Mouse (Mus musculus) CH12.LX (cell line): Measurements from ENCODE around the gene Fgfr2. TPM values are rescaled to one million over a fixed set of nuclear protein-coding genes. Genes with fewer than 3 reads are reported as not detected.
A peak's percentile ranks its signal among the peaks of the same experiment; 100 is the strongest.

Source experiments
- DNase-seq: peaks from one replicate; pipeline ENCODE4 v3.0.0-alpha.2; 2013; ENCODE audit errors: extremely low read depth
- H3K27ac ChIP-seq: 2 replicates; pipeline ENCODE4 v1.5.1; 2012; ENCODE audit warnings: low read depth, mild to moderate bottlenecking, control low read depth, moderate library complexity; ENCODE audit not compliant: insufficient read depth
- H3K27me3 ChIP-seq: replicated peaks from 2 replicates; pipeline ENCODE3; 2012; ENCODE audit warnings: inconsistent platforms
- H3K36me3 ChIP-seq, 2 experiments: replicated peaks in 1 of 2; 2 replicates each; pipeline versions ENCODE3 to v1.6.1; 2012; ENCODE audit warnings: inconsistent platforms in 1 of 2, low read length in 1 of 2, mild to moderate bottlenecking in 1 of 2, mixed read lengths in 1 of 2, moderate library complexity in 1 of 2; ENCODE audit not compliant: control insufficient read depth in 1 of 2, insufficient read depth in 1 of 2
- H3K4me1 ChIP-seq, 2 experiments: 2 replicates each; pipeline ENCODE4 v1.6.1; 2012; ENCODE audit warnings: inconsistent platforms in 1 of 2, moderate library complexity in 1 of 2; ENCODE audit not compliant: insufficient read depth in 2 of 2, control insufficient read depth in 1 of 2
- H3K4me2 ChIP-seq: 2 replicates; pipeline ENCODE4 v1.6.1; 2012; ENCODE audit warnings: low read depth, mild to moderate bottlenecking, control low read depth; ENCODE audit not compliant: poor library complexity, insufficient read depth, severe bottlenecking
- H3K4me3 ChIP-seq, 3 experiments: fragments of 150-350 bp in 1 of 3; sonication (generic) in 1 of 3; replicated peaks in 1 of 3; 2 replicates each; pipeline versions ENCODE3 to v1.5.1; 2011 to 2012; ENCODE audit warnings: low read depth in 2 of 3, low read length in 2 of 3, mild to moderate bottlenecking in 2 of 3, moderate library complexity in 2 of 3, control low read depth in 1 of 3, improper control_type of control experiment in 1 of 3, inconsistent platforms in 1 of 3, mixed read lengths in 1 of 3; ENCODE audit not compliant: poor library complexity in 1 of 3
- H3K79me2 ChIP-seq: replicated peaks from 2 replicates; pipeline ENCODE4 v1.6.1; 2012; ENCODE audit warnings: mild to moderate bottlenecking, moderate library complexity; ENCODE audit not compliant: control insufficient read depth, poor library complexity, insufficient read depth, severe bottlenecking; ENCODE audit errors: extremely low read depth
- H3K9ac ChIP-seq: 2 replicates; pipeline ENCODE4 v1.6.1; 2012; ENCODE audit warnings: low read depth, mild to moderate bottlenecking, control low read depth, moderate library complexity; ENCODE audit not compliant: insufficient read depth
- H3K9me3 ChIP-seq: replicated peaks from 2 replicates; pipeline ENCODE3; 2012; ENCODE audit warnings: low read length, inconsistent platforms, mixed read lengths
- BHLHE40 ChIP-seq: IDR thresholded peaks from 2 replicates; pipeline ENCODE4 v1.6.1; 2011; ENCODE audit warnings: mild to moderate bottlenecking, low read depth, low read length, improper control_type of control experiment
- CHD2 ChIP-seq: IDR thresholded peaks from 2 replicates; pipeline ENCODE4 v1.6.1; 2011; ENCODE audit warnings: low read length, improper control_type of control experiment
- CTCF ChIP-seq, 2 experiments: IDR thresholded peaks in 1 of 2; conservative IDR thresholded peaks in 1 of 2; 2 replicates each; pipeline ENCODE4 v1.5.1; 2011 to 2012; ENCODE audit warnings: low read depth in 2 of 2, low read length in 2 of 2, improper control_type of control experiment in 1 of 2, inconsistent platforms in 1 of 2, mild to moderate bottlenecking in 1 of 2, moderate library complexity in 1 of 2
- E2F4 ChIP-seq: IDR thresholded peaks from 2 replicates; pipeline ENCODE4 v1.6.1; 2011; ENCODE audit warnings: low read depth, low read length, improper control_type of control experiment; ENCODE audit not compliant: insufficient replicate concordance
- ELF1 ChIP-seq: IDR thresholded peaks from 2 replicates; pipeline ENCODE4 v1.6.1; 2014; ENCODE audit warnings: low read depth, mild to moderate bottlenecking, inconsistent platforms, low read length, improper control_type of control experiment
- EP300 ChIP-seq: IDR thresholded peaks from 2 replicates; pipeline ENCODE4 v1.6.1; 2011; ENCODE audit warnings: low read length, improper control_type of control experiment
- GABPA ChIP-seq: IDR thresholded peaks from 2 replicates; pipeline ENCODE4 v1.6.1; 2012; ENCODE audit warnings: low read depth, low read length, improper control_type of control experiment, inconsistent platforms; ENCODE audit not compliant: insufficient replicate concordance
- IRF4 ChIP-seq: IDR thresholded peaks from 2 replicates; pipeline ENCODE4 v1.6.1; 2014; ENCODE audit warnings: low read depth, mild to moderate bottlenecking, inconsistent platforms, low read length, improper control_type of control experiment
- KAT2A ChIP-seq: IDR thresholded peaks from 2 replicates; pipeline ENCODE4 v1.6.1; 2012; ENCODE audit warnings: low read length, improper control_type of control experiment, inconsistent platforms; ENCODE audit not compliant: insufficient replicate concordance
- MAX ChIP-seq: IDR thresholded peaks from 2 replicates; pipeline ENCODE4 v1.6.1; 2011; ENCODE audit warnings: low read length, improper control_type of control experiment
- MAZ ChIP-seq: IDR thresholded peaks from 2 replicates; pipeline ENCODE4 v1.6.1; 2012; ENCODE audit warnings: low read depth, mild to moderate bottlenecking, inconsistent platforms, low read length, improper control_type of control experiment, moderate library complexity
- MEF2A ChIP-seq: IDR thresholded peaks from 2 replicates; pipeline ENCODE4 v1.6.1; 2014; ENCODE audit warnings: low read depth, mild to moderate bottlenecking, inconsistent platforms, low read length, improper control_type of control experiment, borderline replicate concordance
- MXI1 ChIP-seq: IDR thresholded peaks from 2 replicates; pipeline ENCODE4 v1.6.1; 2011; ENCODE audit warnings: mild to moderate bottlenecking, low read depth, low read length, improper control_type of control experiment
- MYC ChIP-seq: IDR thresholded peaks from 2 replicates; pipeline ENCODE4 v1.6.1; 2011; ENCODE audit warnings: low read depth, mild to moderate bottlenecking, improper control_type of control experiment, low read length
- NRF1 ChIP-seq: IDR thresholded peaks from 2 replicates; pipeline ENCODE4 v1.6.1; 2014; ENCODE audit warnings: low read depth, mild to moderate bottlenecking, inconsistent platforms, low read length, improper control_type of control experiment, moderate library complexity
- POLR2A ChIP-seq: IDR thresholded peaks from 2 replicates; pipeline ENCODE4 v1.6.1; 2011; ENCODE audit warnings: low read depth, mild to moderate bottlenecking, improper control_type of control experiment, low read length
- POLR2AphosphoS2 ChIP-seq: IDR thresholded peaks from 2 replicates; pipeline ENCODE4 v1.6.1; 2011; ENCODE audit warnings: low read depth, low read length, improper control_type of control experiment
- RAD21 ChIP-seq: IDR thresholded peaks from 2 replicates; pipeline ENCODE4 v1.6.1; 2011; ENCODE audit warnings: low read depth, mild to moderate bottlenecking, low read length, improper control_type of control experiment, moderate library complexity
- RCOR1 ChIP-seq: conservative IDR thresholded peaks from 2 replicates; pipeline ENCODE4 v1.6.1; 2012; ENCODE audit warnings: low read depth, mild to moderate bottlenecking, inconsistent platforms, low read length, improper control_type of control experiment
- SIN3A ChIP-seq: IDR thresholded peaks from 2 replicates; pipeline ENCODE4 v1.6.1; 2012; ENCODE audit warnings: low read length, improper control_type of control experiment, inconsistent platforms
- TCF12 ChIP-seq: IDR thresholded peaks from 2 replicates; pipeline ENCODE4 v1.6.1; 2014; ENCODE audit warnings: low read depth, mild to moderate bottlenecking, inconsistent platforms, low read length, improper control_type of control experiment
- UBTF ChIP-seq: IDR thresholded peaks from 2 replicates; pipeline ENCODE4 v1.6.1; 2012; ENCODE audit warnings: low read depth, mild to moderate bottlenecking, inconsistent platforms, low read length, improper control_type of control experiment, moderate library complexity
- USF2 ChIP-seq: conservative IDR thresholded peaks from 2 replicates; pipeline ENCODE4 v1.6.1; 2011; ENCODE audit warnings: low read depth, low read length, improper control_type of control experiment
- ZKSCAN1 ChIP-seq: IDR thresholded peaks from 2 replicates; pipeline ENCODE4 v1.6.1; 2012; ENCODE audit warnings: low read depth, inconsistent platforms, low read length, improper control_type of control experiment, borderline replicate concordance
- ZMIZ1 ChIP-seq: IDR thresholded peaks from 2 replicates; pipeline ENCODE4 v1.6.1; 2012; ENCODE audit warnings: low read depth, mild to moderate bottlenecking, inconsistent platforms, low read length, improper control_type of control experiment
- ZNF384 ChIP-seq: IDR thresholded peaks from 2 replicates; pipeline ENCODE4 v1.6.1; 2012; ENCODE audit warnings: low read depth, low read length, improper control_type of control experiment, inconsistent platforms
- dilution Hi-C: fragments of 300-500 bp; cut with MboI; formaldehyde crosslinking; loops from 2 replicates; pipeline ENCODE4 v1.14.3; 2020; ENCODE audit warnings: low sequenced_read_pairs; ENCODE audit not compliant: extremely low pct_unique_long_range_greater_than_20kb, extremely low pct_ligation_motif_present
- in situ Hi-C: fragments of 300-500 bp; cut with MboI; formaldehyde crosslinking; loops from 3 replicates; pipeline ENCODE4 v1.14.3; 2019; ENCODE audit warnings: low sequenced_read_pairs, low pct_ligation_motif_present, low pct_unique_long_range_greater_than_20kb, mixed read lengths
- polyA plus RNA-seq: library from polyadenylated mRNA; unstranded; fragments of >175 nt; gene quantifications from 2 replicates; pipeline ENCODE4 v1.2.1, GENCODE M21; 2012; ENCODE audit warnings: low read depth; ENCODE audit not compliant: insufficient read length
- total RNA-seq, 2 experiments: library from RNA; depleted of rRNA; stranded (reverse); fragments of 300-350 nt in 1 of 2; fragments of >200 nt in 1 of 2; gene quantifications; 2 replicates each; pipeline ENCODE4 v1.2.3; 2012 to 2014

The Fgfr2 gene
- total and polyA plus RNA-seq, 3 experiments = not detected

GRCm38 (mm10) chr7:132809721-132810120 lies 313.4 kb downstream of the Fgfr2 start:
- no peak for DNase-seq
- Histone ChIP-seq H3K4me3 (peak overlapping the region in 1 of 3 experiments; percentile 33), H3K27ac (peak overlapping the region; percentile 38; the same call in 1 of the 2 replicates), H3K79me2 (peaks cover 75% of the 10 kb centered on the region), H3K9ac (peak overlapping the region; percentile 74), H3K4me1 (peaks cover 18 to 71% of the 10 kb centered on the region in 2 experiments), H3K9me3 (no peaks in the 10 kb centered on the region), H3K27me3 (no peaks in the 10 kb centered on the region), H3K4me2 (peak overlapping the region; percentile 96), H3K36me3 (peaks cover 6 to 23% of the 10 kb centered on the region in 2 experiments)
- dilution Hi-C loops (no loop called here), in situ Hi-C loops (loop anchor here (5.0 kb wide), 2 partner anchors 42 to 137 kb away; no protein-coding TSS in a partner anchor)
- TF ChIP-seq MAX (0 out of 2 replicates have a peak, but pooled peaks have one; percentile 27), ZMIZ1 (no peak), SIN3A (0 out of 2 replicates have a peak, but pooled peaks have one; percentile 39), KAT2A (no peak)

GRCm38 (mm10) chr7:132808841-132809682 lies 314.1 kb downstream of the Fgfr2 start:
- H3K9ac ChIP-seq = peak overlapping the region; percentile 74
- H3K4me3 ChIP-seq = peak overlapping the region in 2 of 3 experiments; percentile 11 to 33
- peak overlapping the region; percentile 71 for H3K27ac ChIP-seq
- no peaks in the 10 kb centered on the region for H3K9me3 ChIP-seq
- H3K4me2 ChIP-seq = peak overlapping the region; percentile 96
- TF ChIP-seq E2F4 (no peak), ELF1 (no peak), BHLHE40 (peak; percentile 71), POLR2A (no peak), TCF12 (0 out of 2 replicates have a peak, but pooled peaks have one; percentile 23), MXI1 (peak; percentile 22; the same call in 1 of the 2 replicates), GABPA (no peak), ZMIZ1 (no peak), KAT2A (no peak), ZKSCAN1 (no peak), MEF2A (no peak), CTCF (conservative IDR thresholded peaks at IDR 0.05 in 1 of 2, IDR thresholded peaks at IDR 0.05 in 1 of 2; ENCODE audit: low read depth in 2 of 2, low read length in 2 of 2) (peak in 1 of 2 experiments; percentile 20; a peak in 1 of 4 replicates), MAZ (0 out of 2 replicates have a peak, but pooled peaks have one; percentile 26), CHD2 (peak; percentile 64; the same call in 1 of the 2 replicates), NRF1 (no peak), ZNF384 (0 out of 2 replicates have a peak, but pooled peaks have one; percentile 40), RCOR1 (no peak), EP300 (no peak), UBTF (no peak), RAD21 (no peak; the same call in 1 of the 2 replicates), USF2 (no peak), POLR2AphosphoS2 (no peak), MYC (0 out of 2 replicates have a peak, but pooled peaks have one; percentile 14), IRF4 (no peak)
- H3K79me2 ChIP-seq = peaks cover 80% of the 10 kb centered on the region
- in situ Hi-C loops = loop anchor here (5.0 kb wide), 2 partner anchors 42 to 137 kb away; no protein-coding TSS in a partner anchor
- H3K27me3 ChIP-seq = no peaks in the 10 kb centered on the region
- peaks cover 22 to 72% of the 10 kb centered on the region in 2 experiments for H3K4me1 ChIP-seq
- DNase-seq = peak; percentile 53
- dilution Hi-C loops = no loop called here
- peaks cover 6 to 27% of the 10 kb centered on the region in 2 experiments for H3K36me3 ChIP-seq
